Mouse (Mus musculus): ENCODE data around the gene Ifit3b. TPM values are rescaled to one million over a fixed set of nuclear protein-coding genes. Genes with fewer than 3 reads are reported as not detected.

Gene Ifit3b
- 5.5 TPM for total RNA-seq (2023)

DNA sequence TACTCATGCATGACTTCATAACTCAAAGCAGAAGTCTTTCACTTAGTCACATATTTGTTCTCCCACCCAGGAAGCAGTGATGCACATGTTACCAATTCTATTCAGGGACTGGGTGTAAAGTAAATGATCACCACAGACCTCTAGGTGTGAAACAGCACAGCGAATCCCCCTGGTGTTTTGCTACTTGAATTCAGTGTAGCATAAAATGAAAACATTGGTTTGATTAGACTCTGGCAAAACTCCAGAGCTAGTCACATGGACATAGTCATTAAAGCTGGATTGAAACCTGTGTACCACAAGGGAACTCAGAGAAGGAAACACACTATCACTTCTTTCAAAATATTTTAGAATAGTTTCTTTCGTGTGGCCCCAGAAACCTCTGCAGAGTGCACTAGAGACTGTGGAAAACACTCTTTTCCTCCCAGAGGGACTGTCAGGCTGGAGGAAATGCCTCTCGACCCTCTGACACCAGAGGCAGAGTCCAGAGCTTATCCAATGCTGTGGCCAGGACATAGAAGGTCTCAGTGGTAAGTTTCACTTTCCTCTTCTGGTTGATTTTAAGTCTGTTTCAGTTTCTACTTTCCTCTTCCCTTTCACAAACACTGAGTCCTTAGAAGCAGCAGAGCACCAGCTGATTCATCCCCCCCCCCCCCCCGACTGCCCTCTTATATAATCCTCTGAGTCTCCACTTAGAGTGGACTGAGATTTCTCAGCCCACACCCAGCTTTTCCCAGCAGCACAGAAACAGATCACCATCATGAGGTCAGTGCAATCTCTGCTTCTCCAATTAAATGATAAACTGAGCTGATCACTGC lies at the start of gene Ifit3b:
Gene Ifit3b (plus strand): TSS at position 734 of the 815 bp plus-strand sequence.

DNA sequence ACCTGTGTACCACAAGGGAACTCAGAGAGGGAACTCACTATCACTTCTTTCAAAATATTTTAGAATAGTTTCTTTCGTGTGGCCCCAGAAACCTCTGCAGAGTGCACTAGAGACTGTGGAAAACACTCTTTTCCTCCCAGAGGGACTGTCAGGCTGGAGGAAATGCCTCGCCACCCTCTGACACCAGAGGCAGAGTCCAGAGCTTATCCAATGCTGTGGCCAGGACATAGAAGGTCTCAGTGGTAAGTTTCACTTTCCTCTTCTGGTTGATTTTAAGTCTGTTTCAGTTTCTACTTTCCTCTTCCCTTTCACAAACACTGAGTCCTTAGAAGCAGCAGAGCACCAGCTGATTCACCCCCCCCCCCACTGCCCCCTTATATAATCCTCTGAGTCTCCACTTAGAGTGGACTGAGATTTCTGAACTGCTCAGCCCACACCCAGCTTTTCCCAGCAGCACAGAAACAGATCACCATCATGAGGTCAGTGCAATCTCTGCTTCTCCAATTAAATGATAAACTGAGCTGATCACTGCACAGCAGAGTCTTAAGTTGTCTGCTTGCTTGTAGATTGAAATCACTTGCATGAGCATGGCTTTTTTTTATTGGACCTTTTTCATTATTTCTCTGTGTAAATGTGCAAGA lies 24.5 kb upstream of the Ifit3b start, which contains the start of gene Ifit3:
Gene Ifit3 (plus strand): TSS at position 406 of the 641 bp plus-strand sequence.

GRCm38 (mm10) chr19:34601888-34602287 lies 5.9 kb upstream of the Ifit3b start, which contains the start of gene Ifit1bl1:
TSS of gene Ifit1bl1 (minus strand) at chr19:34601956.

DNA sequence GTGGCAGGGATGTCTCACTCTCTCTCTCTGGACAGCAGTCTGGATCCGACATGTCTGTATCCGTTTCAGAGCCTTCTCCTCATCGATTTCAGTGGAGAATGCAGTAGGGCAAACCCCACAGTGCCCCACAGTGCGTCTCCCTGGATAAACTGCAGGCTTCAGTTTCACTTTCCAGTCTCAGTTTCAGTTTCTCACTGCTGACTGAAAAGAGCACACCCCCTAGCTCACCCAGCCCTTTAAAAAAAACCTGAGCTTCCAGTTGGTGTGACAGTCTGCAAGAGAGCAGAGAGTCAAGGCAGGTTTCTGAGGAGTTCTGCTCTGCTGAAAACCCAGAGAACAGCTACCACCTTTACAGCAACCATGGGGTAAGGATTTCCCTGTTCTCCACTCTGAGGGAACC lies 32.9 kb downstream of the Ifit3b start, which contains the start of the genes Ifit1bl2 and Ifit1:
Gene Ifit1bl2 (minus strand): TSS at position 121 of the 400 bp plus-strand sequence.
Gene Ifit1 (plus strand): TSS at position 249 of the 400 bp plus-strand sequence.

Other genes with a start within 250 kb of the Ifit3b start
- gene Ch25h, start 132.8 kb upstream of the Ifit3b start, total RNA-seq (2023), result not detected
- 60.3 TPM for gene Lipa, start 80.5 kb upstream of the Ifit3b start, total RNA-seq (2023)
- gene Ifit2, start 57.3 kb upstream of the Ifit3b start, total RNA-seq (2023), result 12.0 TPM
- 13.0 TPM for gene Ifit3, start 24.4 kb upstream of the Ifit3b start, total RNA-seq (2023)
- gene Ifit1bl1, start 6.0 kb upstream of the Ifit3b start, total RNA-seq (2023), result 13.1 TPM
- gene Ifit1bl2, start 32.8 kb downstream of the Ifit3b start, total RNA-seq (2023), result 0.40 TPM
- 13.0 TPM for gene Ifit1, start 32.9 kb downstream of the Ifit3b start, total RNA-seq (2023)
- gene Slc16a12, start 139.3 kb downstream of the Ifit3b start, total RNA-seq (2023), result not detected